Mouse (Mus musculus) embryonic facial prominence, embryonic 10.5 days (tissue): ENCODE data around the gene Cldn7. TPM values are rescaled to one million over a fixed set of nuclear protein-coding genes. Genes with fewer than 3 reads are reported as not detected.
"Not testable (repeated sequence)": the region's sequence is repeated elsewhere in the genome, so short reads cannot be mapped to it uniquely, and the experiment has no call there.

Source experiments
- DNase-seq: peaks from one replicate; pipeline ENCODE4 v3.0.0-alpha.2; 2017; ENCODE audit warnings: low spot score
- H3K27ac ChIP-seq: fragments of 300-500 bp; sonication (generic); replicated peaks from 2 replicates; pipeline ENCODE4 v1.5.1; 2016; ENCODE audit warnings: mild to moderate bottlenecking
- H3K27me3 ChIP-seq: fragments of 300-500 bp; sonication (generic); replicated peaks from 2 replicates; pipeline ENCODE4 v1.6.1; 2016; ENCODE audit warnings: low read depth, mild to moderate bottlenecking; ENCODE audit not compliant: poor library complexity, severe bottlenecking
- H3K36me3 ChIP-seq: fragments of 300-500 bp; sonication (generic); replicated peaks from 2 replicates; pipeline ENCODE4 v1.6.1; 2016; ENCODE audit warnings: mild to moderate bottlenecking, moderate library complexity
- H3K4me1 ChIP-seq: fragments of 300-500 bp; sonication (generic); 2 replicates; pipeline ENCODE4 v1.6.1; 2016
- H3K4me3 ChIP-seq: fragments of 300-500 bp; sonication (generic); 2 replicates; pipeline ENCODE4 v1.5.1; 2016; ENCODE audit warnings: mild to moderate bottlenecking, moderate library complexity
- H3K9me3 ChIP-seq: fragments of 300-500 bp; sonication (generic); 2 replicates; pipeline ENCODE4 v1.6.1; 2016; ENCODE audit warnings: mild to moderate bottlenecking
- WGBS: fragments of 180-500 bp; shearing (Covaris S2); methylation state at CpG from one replicate; pipeline ENCODE4 v1.1.7; 2016; 5-methylcytosine and 5-hydroxymethylcytosine counted together
- polyA plus RNA-seq: library from polyadenylated mRNA; unstranded; fragments of >200 nt; fragmentation: Nextera tagmentation; extraction: Ambion mirVana; gene quantifications from 2 replicates; pipeline ENCODE4 v1.2.1, GENCODE M21; 2016

Cldn7 gene
- polyA plus RNA-seq, 1 experiment from 2014 or later: 56.4 TPM

- peaks cover 10% of the 10 kb centered on the region; the same call in 1 of the 2 replicates for H3K27me3 ChIP-seq
- under 1% methylated on average over 34 of the region's 34 CpGs for WGBS
- H3K4me3 ChIP-seq: peak within 1 kb of the TSS; percentile 62
- H3K4me1 ChIP-seq: peaks cover 34% of the 10 kb centered on the region
- no peaks in the 10 kb centered on the region for H3K9me3 ChIP-seq
- H3K36me3 ChIP-seq: peaks cover 33% of the 10 kb centered on the region
- peak; percentile 99 for DNase-seq
- peak within 1 kb of the TSS; percentile 95 for H3K27ac ChIP-seq
Measured at GRCm38 (mm10) chr11:69948066-69948762, 16.4 kb upstream of the Cldn7 start, which contains the start of gene Slc2a4. TSS of gene Slc2a4 (minus strand) at chr11:69948188.

- Histone ChIP-seq H3K27me3 (peaks cover 10% of the 10 kb centered on the region; the same call in 1 of the 2 replicates), H3K4me3 (peak overlapping the region; percentile 62), H3K4me1 (peaks cover 34% of the 10 kb centered on the region), H3K36me3 (peaks cover 28% of the 10 kb centered on the region), H3K27ac (peak overlapping the region; percentile 95), H3K9me3 (no peaks in the 10 kb centered on the region)
- DNase-seq: peak; percentile 91
- 1% methylated on average over 14 of the region's 14 CpGs for WGBS
Measured at GRCm38 (mm10) chr11:69948763-69949150, 15.8 kb upstream of the Cldn7 start.

GRCm38 (mm10) chr11:69950807-69951459 is 13.6 kb upstream of the Cldn7 start:
- Histone ChIP-seq H3K36me3 (peaks cover 6% of the 10 kb centered on the region), H3K4me3 (no peak overlapping the region), H3K27ac (no peak overlapping the region), H3K27me3 (peaks cover 10% of the 10 kb centered on the region), H3K4me1 (peaks cover 32% of the 10 kb centered on the region), H3K9me3 (no peaks in the 10 kb centered on the region)
- 43% methylated on average over 4 of the region's 4 CpGs for WGBS
- no peak for DNase-seq

GRCm38 (mm10) chr11:69952274-69952673 is 12.3 kb upstream of the Cldn7 start:
- Histone ChIP-seq H3K4me1 (peaks cover 19% of the 10 kb centered on the region), H3K27ac (no peak overlapping the region), H3K36me3 (no peaks in the 10 kb centered on the region), H3K9me3 (no peaks in the 10 kb centered on the region), H3K4me3 (no peak overlapping the region), H3K27me3 (peaks cover 10% of the 10 kb centered on the region)
- DNase-seq: no peak
- 49% methylated on average over 1 of the region's 1 CpGs for WGBS

- Histone ChIP-seq H3K4me1 (peaks cover 10% of the 10 kb centered on the region), H3K36me3 (no peaks in the 10 kb centered on the region), H3K27ac (no peak overlapping the region), H3K9me3 (no peaks in the 10 kb centered on the region), H3K4me3 (no peak overlapping the region), H3K27me3 (peaks cover 10% of the 10 kb centered on the region)
- 76% methylated on average over 11 of the region's 11 CpGs for WGBS
- DNase-seq: no peak
Measured at GRCm38 (mm10) chr11:69953267-69953915, 11.2 kb upstream of the Cldn7 start.

GRCm38 (mm10) chr11:69955618-69956017 is 9.0 kb upstream of the Cldn7 start:
- H3K27ac ChIP-seq, H3K9me3 ChIP-seq, H3K27me3 ChIP-seq, H3K4me3 ChIP-seq, DNase-seq, H3K36me3 ChIP-seq, H3K4me1 ChIP-seq: not testable (repeated sequence)
- 80% methylated on average over 4 of the region's 4 CpGs for WGBS

- no peaks in the 10 kb centered on the region for H3K36me3 ChIP-seq
- H3K4me3 ChIP-seq: no peak overlapping the region
- DNase-seq: no peak
- H3K4me1 ChIP-seq: no peaks in the 10 kb centered on the region
- WGBS: 83% methylated on average over 1 of the region's 1 CpGs
- no peak overlapping the region for H3K27ac ChIP-seq
- H3K9me3 ChIP-seq: no peaks in the 10 kb centered on the region
- peaks cover 10% of the 10 kb centered on the region for H3K27me3 ChIP-seq
Measured at GRCm38 (mm10) chr11:69956218-69956617, 8.4 kb upstream of the Cldn7 start.

GRCm38 (mm10) chr11:69960616-69961015 is 4.0 kb upstream of the Cldn7 start:
- Histone ChIP-seq H3K27me3 (peaks cover 46% of the 10 kb centered on the region), H3K9me3 (no peaks in the 10 kb centered on the region), H3K4me3 (no peak overlapping the region), H3K27ac (no peak overlapping the region), H3K4me1 (peaks cover 6% of the 10 kb centered on the region), H3K36me3 (no peaks in the 10 kb centered on the region)
- DNase-seq: no peak
- 25% methylated on average over 5 of the region's 5 CpGs for WGBS

- H3K27ac ChIP-seq: no peak overlapping the region
- H3K27me3 ChIP-seq: peaks cover 59% of the 10 kb centered on the region
- 59% methylated on average over 5 of the region's 5 CpGs for WGBS
Measured at GRCm38 (mm10) chr11:69961841-69962240, 2.7 kb upstream of the Cldn7 start.

GRCm38 (mm10) chr11:69965271-69966005 is 859 bp downstream of the Cldn7 start:
- no peaks in the 10 kb centered on the region for H3K9me3 ChIP-seq
- DNase-seq: peak; percentile 66
- H3K4me1 ChIP-seq: peaks cover 19% of the 10 kb centered on the region
- H3K27me3 ChIP-seq: peaks cover 78% of the 10 kb centered on the region
- peak overlapping the region; percentile 76 for H3K27ac ChIP-seq
- H3K4me3 ChIP-seq: peak overlapping the region; percentile 56
- WGBS: 2% methylated on average over 49 of the region's 49 CpGs
- peaks cover 32% of the 10 kb centered on the region for H3K36me3 ChIP-seq

More at GRCm38 (mm10) chr11:69961841-69962240, 2.7 kb upstream of the Cldn7 start:
- Histone ChIP-seq H3K4me3 (no peak overlapping the region), H3K36me3 (no peaks in the 10 kb centered on the region), H3K4me1 (peaks cover 17% of the 10 kb centered on the region), H3K9me3 (no peaks in the 10 kb centered on the region)
- DNase-seq: no peak

GRCm38 (mm10) chr11:69966006-69966859 is 1.7 kb downstream of the Cldn7 start:
- H3K4me1 ChIP-seq: peaks cover 19% of the 10 kb centered on the region
- H3K36me3 ChIP-seq: peaks cover 36% of the 10 kb centered on the region
- 2% methylated on average over 59 of the region's 59 CpGs for WGBS
- peaks cover 75% of the 10 kb centered on the region for H3K27me3 ChIP-seq
- peak overlapping the region; percentile 56 for H3K4me3 ChIP-seq
- H3K27ac ChIP-seq: peak overlapping the region; percentile 76
- DNase-seq: peak; percentile 72
- no peaks in the 10 kb centered on the region for H3K9me3 ChIP-seq
